In genomic region chr13:113875724-113876123, GRCm38 (mm10) we compare ENCODE assay signal across 21 mouse cellular contexts.
"Had no signal": no experiment of that assay in that cellular context is flagged by ENCODE, and none has a peak within 500 bp of the region (broad histone marks: within the 10 kb centered on the region; RNA-seq: fewer than 3 reads in every experiment).

No protein-coding gene starts in this region.

- ATAC-seq: intestine, postnatal 0 days had no signal

- H3K4me2 ChIP-seq: kidney, embryonic 15.5 days; neural tube, embryonic 12.5 days; neural tube, embryonic 15.5 days had no signal

- DNase-seq: kidney, adult 2 months; kidney, postnatal 14 days; kidney, postnatal 4 days; lung, adult 2 months; lung, postnatal 14 days; lung, postnatal 4 days; midbrain, embryonic 14.5 days; right cerebral cortex, adult 18-20 months; right cerebral cortex, postnatal 14 days; right cerebral cortex, postnatal 4 days; thymus, adult 2 months; thymus, postnatal 14 days; thymus, postnatal 4 days had no signal

- H3K9ac ChIP-seq: kidney, embryonic 15.5 days; liver, embryonic 14.5 days; neural tube, embryonic 12.5 days; neural tube, embryonic 15.5 days had no signal

- H3K27me3 ChIP-seq: kidney, embryonic 15.5 days; megakaryocyte, embryonic 14.5 days; neural tube, embryonic 12.5 days; neural tube, embryonic 15.5 days had no signal

- H3K36me3 ChIP-seq: kidney, embryonic 15.5 days; midbrain, embryonic 10.5 days; neural tube, embryonic 12.5 days; neural tube, embryonic 15.5 days had no signal

- H3K9me3 ChIP-seq: kidney, embryonic 15.5 days; midbrain, embryonic 10.5 days; neural tube, embryonic 12.5 days; neural tube, embryonic 15.5 days had no signal

- H3K27ac ChIP-seq: kidney, embryonic 15.5 days; liver, embryonic 14.5 days; midbrain, embryonic 10.5 days; neural tube, embryonic 12.5 days; neural tube, embryonic 15.5 days; stomach, postnatal 0 days had no signal

- H3K4me3 ChIP-seq: kidney, embryonic 15.5 days; megakaryocyte, embryonic 14.5 days; midbrain, embryonic 10.5 days; neural tube, embryonic 12.5 days; neural tube, embryonic 15.5 days had no signal
